Mouse (Mus musculus) stomach, postnatal 0 days (tissue): ENCODE data around the gene Myh7. TPM values are rescaled to one million over a fixed set of nuclear protein-coding genes. Genes with fewer than 3 reads are reported as not detected.
"Not testable (repeated sequence)": the region's sequence is repeated elsewhere in the genome, so short reads cannot be mapped to it uniquely, and the experiment has no call there.

Source experiments
- ATAC-seq: fragments of 200-750 bp; cut with Nextera tagmentation; 2 replicates; pipeline ENCODE4 v1.8.0; 2017; ENCODE audit not compliant: low FRiP score, low TSS enrichment
- DNase-seq: peaks from one replicate; pipeline ENCODE4 v3.0.0-alpha.2; 2016; ENCODE audit warnings: low spot score
- H3K27ac ChIP-seq: fragments of 300-500 bp; sonication (generic); replicated peaks from 2 replicates; pipeline ENCODE4 v1.5.1; 2014; ENCODE audit warnings: mild to moderate bottlenecking, control low read depth
- H3K27me3 ChIP-seq: fragments of 300-500 bp; sonication (generic); 2 replicates; pipeline ENCODE4 v1.6.1; 2014; ENCODE audit warnings: low read length; ENCODE audit not compliant: control insufficient read depth, insufficient read depth
- H3K36me3 ChIP-seq: fragments of 300-500 bp; sonication (generic); 2 replicates; pipeline ENCODE4 v1.6.1; 2014; ENCODE audit warnings: low read length, mixed read lengths; ENCODE audit not compliant: control insufficient read depth, insufficient read depth
- H3K4me1 ChIP-seq: fragments of 300-500 bp; sonication (generic); replicated peaks from 2 replicates; pipeline ENCODE4 v1.6.1; 2014; ENCODE audit warnings: antibody characterized with exemption; ENCODE audit not compliant: control insufficient read depth, insufficient read depth
- H3K4me2 ChIP-seq: fragments of 300-500 bp; sonication (generic); replicated peaks from 2 replicates; pipeline ENCODE4 v1.6.1; 2014; ENCODE audit warnings: low read depth, mild to moderate bottlenecking, control low read depth, moderate library complexity
- H3K4me3 ChIP-seq: fragments of 300-500 bp; sonication (generic); 2 replicates; pipeline ENCODE4 v1.5.1; 2014; ENCODE audit warnings: low read depth, low read length, control low read depth
- H3K9ac ChIP-seq: fragments of 300-500 bp; sonication (generic); 2 replicates; pipeline ENCODE4 v1.6.1; 2014; ENCODE audit warnings: mild to moderate bottlenecking, low read length, control low read depth, mixed read lengths
- H3K9me3 ChIP-seq: fragments of 300-500 bp; sonication (generic); 2 replicates; pipeline ENCODE4 v1.6.1; 2016; ENCODE audit warnings: low read length; ENCODE audit not compliant: control insufficient read depth
- CTCF ChIP-seq: IDR thresholded peaks from 2 replicates; pipeline ENCODE4 v1.5.1; 2016; ENCODE audit warnings: antibody characterized with exemption, low read depth, mild to moderate bottlenecking, moderate library complexity
- EP300 ChIP-seq: optimal IDR thresholded peaks from 2 replicates; pipeline ENCODE3; 2016; ENCODE audit warnings: antibody characterized with exemption
- WGBS: fragments of 180-500 bp; shearing (Covaris S2); extraction: QIAGEN DNeasy Blood & Tissue Kit; methylation state at CpG from one replicate; pipeline ENCODE4 v1.1.7; 2014; 5-methylcytosine and 5-hydroxymethylcytosine counted together
- polyA plus RNA-seq: library from polyadenylated mRNA; unstranded; fragments of >200 nt; fragmentation: Nextera tagmentation; extraction: Ambion mirVana; gene quantifications from 2 replicates; pipeline ENCODE4 v1.2.1, GENCODE M21; 2015

Myh7 gene
- 1.4 and 2.4 TPM in 2 replicates for polyA plus RNA-seq

- Histone ChIP-seq H3K4me3 (no peak within 1 kb of the TSS), H3K9me3 (no peaks in the 10 kb centered on the region), H3K36me3 (no peaks in the 10 kb centered on the region), H3K27me3 (no peaks in the 10 kb centered on the region), H3K4me2 (no peak within 1 kb of the TSS), H3K27ac (peak within 1 kb of the TSS; percentile 58; the same call in 1 of the 2 replicates), H3K4me1 (no peaks in the 10 kb centered on the region), H3K9ac (no peak within 1 kb of the TSS; the same call in 1 of the 2 replicates)
- TF ChIP-seq EP300 (no peak), CTCF (no peak)
- no peak for DNase-seq
- ATAC-seq = no peak
- WGBS = 49% methylated on average over 11 of the region's 11 CpGs
These were observed at the start of gene Myh7 for GRCm38 (mm10) chr14:54994136-54994868. Gene Myh7, minus strand, starts transcription at chr14:54994626.

- DNase-seq, ATAC-seq, H3K27ac ChIP-seq, H3K9ac ChIP-seq, H3K27me3 ChIP-seq, H3K4me3 ChIP-seq, H3K9me3 ChIP-seq, H3K4me1 ChIP-seq, H3K36me3 ChIP-seq, H3K4me2 ChIP-seq: not testable (repeated sequence)
- WGBS = no CpG with 5 or more reads among the region's 2 CpGs
These were observed 49.3 kb upstream of the Myh7 start for GRCm38 (mm10) chr14:55043694-55044093.

GRCm38 (mm10) chr14:55032695-55033225, 38.3 kb upstream of the Myh7 start:
- Histone ChIP-seq H3K9ac (no peak overlapping the region), H3K9me3 (no peaks in the 10 kb centered on the region), H3K4me2 (no peak overlapping the region), H3K36me3 (no peaks in the 10 kb centered on the region), H3K4me1 (no peaks in the 10 kb centered on the region), H3K27ac (no peak overlapping the region), H3K27me3 (no peaks in the 10 kb centered on the region), H3K4me3 (no peak overlapping the region)
- no peak for TF ChIP-seq EP300
- no peak for TF ChIP-seq CTCF
- DNase-seq = no peak
- ATAC-seq = no peak
- WGBS = 59% methylated on average over 19 of the region's 19 CpGs

- Histone ChIP-seq H3K27me3 (no peaks in the 10 kb centered on the region), H3K4me1 (no peaks in the 10 kb centered on the region), H3K4me3 (no peak overlapping the region), H3K27ac (no peak overlapping the region), H3K9me3 (no peaks in the 10 kb centered on the region), H3K36me3 (peaks cover 2% of the 10 kb centered on the region; the same call in 1 of the 2 replicates), H3K9ac (no peak overlapping the region), H3K4me2 (no peak overlapping the region)
- TF ChIP-seq EP300 (no peak), CTCF (peak; percentile 64)
- 17% methylated on average over 11 of the region's 11 CpGs for WGBS
- DNase-seq = peak; percentile 40
- no peak for ATAC-seq
These were observed 34.7 kb upstream of the Myh7 start for GRCm38 (mm10) chr14:55029034-55029698.

- TF ChIP-seq CTCF (no peak), EP300 (no peak)
- Histone ChIP-seq H3K27me3 (no peaks in the 10 kb centered on the region), H3K4me1 (no peaks in the 10 kb centered on the region), H3K9ac (no peak overlapping the region), H3K4me2 (no peak overlapping the region), H3K36me3 (peaks cover 2% of the 10 kb centered on the region; the same call in 1 of the 2 replicates), H3K4me3 (no peak overlapping the region), H3K9me3 (no peaks in the 10 kb centered on the region), H3K27ac (no peak overlapping the region)
- WGBS = 25% methylated on average over 5 of the region's 5 CpGs
- no peak for ATAC-seq
- no peak for DNase-seq
These were observed 34.0 kb upstream of the Myh7 start for GRCm38 (mm10) chr14:55028333-55028835.
